Mouse (Mus musculus) CH12.LX (cell line): ENCODE data around the gene Abat. TPM values are rescaled to one million over a fixed set of nuclear protein-coding genes. Genes with fewer than 3 reads are reported as not detected.

Experiments used
- DNase-seq: peaks from one replicate; pipeline ENCODE4 v3.0.0-alpha.2; 2013; ENCODE audit errors: extremely low read depth
- H3K27ac ChIP-seq: 2 replicates; pipeline ENCODE4 v1.5.1; 2012; ENCODE audit warnings: low read depth, mild to moderate bottlenecking, control low read depth, moderate library complexity; ENCODE audit not compliant: insufficient read depth
- H3K27me3 ChIP-seq: replicated peaks from 2 replicates; pipeline ENCODE3; 2012; ENCODE audit warnings: inconsistent platforms
- H3K36me3 ChIP-seq, 2 experiments: replicated peaks in 1 of 2; 2 replicates each; pipeline versions ENCODE3 to v1.6.1; 2012; ENCODE audit warnings: inconsistent platforms in 1 of 2, low read length in 1 of 2, mild to moderate bottlenecking in 1 of 2, mixed read lengths in 1 of 2, moderate library complexity in 1 of 2; ENCODE audit not compliant: control insufficient read depth in 1 of 2, insufficient read depth in 1 of 2
- H3K4me1 ChIP-seq, 2 experiments: 2 replicates each; pipeline ENCODE4 v1.6.1; 2012; ENCODE audit warnings: inconsistent platforms in 1 of 2, moderate library complexity in 1 of 2; ENCODE audit not compliant: insufficient read depth in 2 of 2, control insufficient read depth in 1 of 2
- H3K4me2 ChIP-seq: 2 replicates; pipeline ENCODE4 v1.6.1; 2012; ENCODE audit warnings: low read depth, mild to moderate bottlenecking, control low read depth; ENCODE audit not compliant: poor library complexity, insufficient read depth, severe bottlenecking
- H3K4me3 ChIP-seq, 3 experiments: fragments of 150-350 bp in 1 of 3; sonication (generic) in 1 of 3; replicated peaks in 1 of 3; 2 replicates each; pipeline versions ENCODE3 to v1.5.1; 2011 to 2012; ENCODE audit warnings: low read depth in 2 of 3, low read length in 2 of 3, mild to moderate bottlenecking in 2 of 3, moderate library complexity in 2 of 3, control low read depth in 1 of 3, improper control_type of control experiment in 1 of 3, inconsistent platforms in 1 of 3, mixed read lengths in 1 of 3; ENCODE audit not compliant: poor library complexity in 1 of 3
- H3K79me2 ChIP-seq: replicated peaks from 2 replicates; pipeline ENCODE4 v1.6.1; 2012; ENCODE audit warnings: mild to moderate bottlenecking, moderate library complexity; ENCODE audit not compliant: control insufficient read depth, poor library complexity, insufficient read depth, severe bottlenecking; ENCODE audit errors: extremely low read depth
- H3K9ac ChIP-seq: 2 replicates; pipeline ENCODE4 v1.6.1; 2012; ENCODE audit warnings: low read depth, mild to moderate bottlenecking, control low read depth, moderate library complexity; ENCODE audit not compliant: insufficient read depth
- H3K9me3 ChIP-seq: replicated peaks from 2 replicates; pipeline ENCODE3; 2012; ENCODE audit warnings: low read length, inconsistent platforms, mixed read lengths
- CHD2 ChIP-seq: IDR thresholded peaks from 2 replicates; pipeline ENCODE4 v1.6.1; 2011; ENCODE audit warnings: low read length, improper control_type of control experiment
- CTCF ChIP-seq, 2 experiments: IDR thresholded peaks in 1 of 2; conservative IDR thresholded peaks in 1 of 2; 2 replicates each; pipeline ENCODE4 v1.5.1; 2011 to 2012; ENCODE audit warnings: low read depth in 2 of 2, low read length in 2 of 2, improper control_type of control experiment in 1 of 2, inconsistent platforms in 1 of 2, mild to moderate bottlenecking in 1 of 2, moderate library complexity in 1 of 2
- E2F4 ChIP-seq: IDR thresholded peaks from 2 replicates; pipeline ENCODE4 v1.6.1; 2011; ENCODE audit warnings: low read depth, low read length, improper control_type of control experiment; ENCODE audit not compliant: insufficient replicate concordance
- EP300 ChIP-seq: IDR thresholded peaks from 2 replicates; pipeline ENCODE4 v1.6.1; 2011; ENCODE audit warnings: low read length, improper control_type of control experiment
- GABPA ChIP-seq: IDR thresholded peaks from 2 replicates; pipeline ENCODE4 v1.6.1; 2012; ENCODE audit warnings: low read depth, low read length, improper control_type of control experiment, inconsistent platforms; ENCODE audit not compliant: insufficient replicate concordance
- JUN ChIP-seq: IDR thresholded peaks from 2 replicates; pipeline ENCODE4 v1.6.1; 2011; ENCODE audit warnings: low read depth, mild to moderate bottlenecking, low read length, improper control_type of control experiment, moderate library complexity; ENCODE audit not compliant: insufficient read depth
- JUND ChIP-seq: conservative IDR thresholded peaks from 2 replicates; pipeline ENCODE4 v1.6.1; 2011; ENCODE audit warnings: low read depth, low read length, improper control_type of control experiment
- KAT2A ChIP-seq: IDR thresholded peaks from 2 replicates; pipeline ENCODE4 v1.6.1; 2012; ENCODE audit warnings: low read length, improper control_type of control experiment, inconsistent platforms; ENCODE audit not compliant: insufficient replicate concordance
- MAFK ChIP-seq: IDR thresholded peaks from 2 replicates; pipeline ENCODE4 v1.6.1; 2011; ENCODE audit warnings: low read length, improper control_type of control experiment; ENCODE audit not compliant: insufficient replicate concordance
- MAX ChIP-seq: IDR thresholded peaks from 2 replicates; pipeline ENCODE4 v1.6.1; 2011; ENCODE audit warnings: low read length, improper control_type of control experiment
- MAZ ChIP-seq: IDR thresholded peaks from 2 replicates; pipeline ENCODE4 v1.6.1; 2012; ENCODE audit warnings: low read depth, mild to moderate bottlenecking, inconsistent platforms, low read length, improper control_type of control experiment, moderate library complexity
- MXI1 ChIP-seq: IDR thresholded peaks from 2 replicates; pipeline ENCODE4 v1.6.1; 2011; ENCODE audit warnings: mild to moderate bottlenecking, low read depth, low read length, improper control_type of control experiment
- MYC ChIP-seq: IDR thresholded peaks from 2 replicates; pipeline ENCODE4 v1.6.1; 2011; ENCODE audit warnings: low read depth, mild to moderate bottlenecking, improper control_type of control experiment, low read length
- NRF1 ChIP-seq: IDR thresholded peaks from 2 replicates; pipeline ENCODE4 v1.6.1; 2014; ENCODE audit warnings: low read depth, mild to moderate bottlenecking, inconsistent platforms, low read length, improper control_type of control experiment, moderate library complexity
- POLR2A ChIP-seq: IDR thresholded peaks from 2 replicates; pipeline ENCODE4 v1.6.1; 2011; ENCODE audit warnings: low read depth, mild to moderate bottlenecking, improper control_type of control experiment, low read length
- RAD21 ChIP-seq: IDR thresholded peaks from 2 replicates; pipeline ENCODE4 v1.6.1; 2011; ENCODE audit warnings: low read depth, mild to moderate bottlenecking, low read length, improper control_type of control experiment, moderate library complexity
- SIN3A ChIP-seq: IDR thresholded peaks from 2 replicates; pipeline ENCODE4 v1.6.1; 2012; ENCODE audit warnings: low read length, improper control_type of control experiment, inconsistent platforms
- TBP ChIP-seq: conservative IDR thresholded peaks from 2 replicates; pipeline ENCODE4 v1.6.1; 2011; ENCODE audit warnings: low read depth, low read length, improper control_type of control experiment
- USF1 ChIP-seq: IDR thresholded peaks from 2 replicates; pipeline ENCODE4 v1.6.1; 2014; ENCODE audit warnings: low read depth, mild to moderate bottlenecking, inconsistent platforms, low read length, improper control_type of control experiment
- dilution Hi-C: fragments of 300-500 bp; cut with MboI; formaldehyde crosslinking; loops from 2 replicates; pipeline ENCODE4 v1.14.3; 2020; ENCODE audit warnings: low sequenced_read_pairs; ENCODE audit not compliant: extremely low pct_unique_long_range_greater_than_20kb, extremely low pct_ligation_motif_present
- in situ Hi-C: fragments of 300-500 bp; cut with MboI; formaldehyde crosslinking; loops from 3 replicates; pipeline ENCODE4 v1.14.3; 2019; ENCODE audit warnings: low sequenced_read_pairs, low pct_ligation_motif_present, low pct_unique_long_range_greater_than_20kb, mixed read lengths
- polyA plus RNA-seq: library from polyadenylated mRNA; unstranded; fragments of >175 nt; gene quantifications from 2 replicates; pipeline ENCODE4 v1.2.1, GENCODE M21; 2012; ENCODE audit warnings: low read depth; ENCODE audit not compliant: insufficient read length
- total RNA-seq, 2 experiments: library from RNA; depleted of rRNA; stranded (reverse); fragments of 300-350 nt in 1 of 2; fragments of >200 nt in 1 of 2; gene quantifications; 2 replicates each; pipeline ENCODE4 v1.2.3; 2012 to 2014

Abat gene
- total and polyA plus RNA-seq, 3 experiments: 0.17 TPM; not detected in 2

DNA sequence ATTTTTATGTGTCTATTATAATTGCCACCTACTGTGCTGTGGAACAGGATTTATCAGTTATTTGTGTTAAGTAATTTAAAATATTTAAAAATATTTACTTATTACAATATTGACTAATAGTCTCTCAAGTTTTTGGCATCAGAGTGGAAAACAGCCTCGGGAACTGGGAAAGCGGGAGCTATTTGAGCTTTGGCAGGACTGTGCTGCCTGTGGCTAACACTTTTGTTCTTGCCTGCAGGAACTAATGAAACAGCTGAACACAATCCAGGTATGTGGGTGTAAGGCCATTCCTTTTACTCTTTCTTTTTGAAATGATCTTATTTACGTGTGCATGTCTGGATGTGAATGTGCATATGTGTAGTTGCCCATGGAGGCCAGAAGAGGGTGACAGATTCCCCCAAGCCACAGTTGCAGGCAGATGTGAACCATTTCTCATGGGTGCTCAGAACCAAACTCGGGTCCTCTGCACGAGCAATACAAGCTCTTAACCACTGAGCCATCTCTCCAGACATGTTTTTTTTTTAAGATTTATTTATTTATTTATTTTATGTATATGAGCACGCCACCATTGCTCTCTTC lies 68.5 kb downstream of the Abat start:
- Histone ChIP-seq H3K36me3 (no peaks in the 10 kb centered on the region), H3K9ac (no peak overlapping the region), H3K79me2 (no peaks in the 10 kb centered on the region), H3K9me3 (peaks cover 12% of the 10 kb centered on the region), H3K27me3 (peaks cover 77% of the 10 kb centered on the region), H3K4me1 (no peaks in the 10 kb centered on the region), H3K4me2 (no peak overlapping the region), H3K27ac (no peak overlapping the region), H3K4me3 (no peak overlapping the region)
- dilution Hi-C loops (no loop called here), in situ Hi-C loops (no loop called here)
- TF ChIP-seq TBP: no peak
- TF ChIP-seq GABPA: no peak
- TF ChIP-seq JUN: no peak
- no peak for TF ChIP-seq E2F4
- TF ChIP-seq MXI1: no peak
- no peak for TF ChIP-seq RAD21
- TF ChIP-seq CTCF (conservative IDR thresholded peaks at IDR 0.05 in 1 of 2, IDR thresholded peaks at IDR 0.05 in 1 of 2; ENCODE audit: low read depth in 2 of 2, low read length in 2 of 2): peak in 1 of 2 experiments; percentile 38; a peak in 2 of 4 replicates
- no peak for TF ChIP-seq POLR2A
- TF ChIP-seq, all 38 proteins: peak for 1
- no peak for DNase-seq

DNA sequence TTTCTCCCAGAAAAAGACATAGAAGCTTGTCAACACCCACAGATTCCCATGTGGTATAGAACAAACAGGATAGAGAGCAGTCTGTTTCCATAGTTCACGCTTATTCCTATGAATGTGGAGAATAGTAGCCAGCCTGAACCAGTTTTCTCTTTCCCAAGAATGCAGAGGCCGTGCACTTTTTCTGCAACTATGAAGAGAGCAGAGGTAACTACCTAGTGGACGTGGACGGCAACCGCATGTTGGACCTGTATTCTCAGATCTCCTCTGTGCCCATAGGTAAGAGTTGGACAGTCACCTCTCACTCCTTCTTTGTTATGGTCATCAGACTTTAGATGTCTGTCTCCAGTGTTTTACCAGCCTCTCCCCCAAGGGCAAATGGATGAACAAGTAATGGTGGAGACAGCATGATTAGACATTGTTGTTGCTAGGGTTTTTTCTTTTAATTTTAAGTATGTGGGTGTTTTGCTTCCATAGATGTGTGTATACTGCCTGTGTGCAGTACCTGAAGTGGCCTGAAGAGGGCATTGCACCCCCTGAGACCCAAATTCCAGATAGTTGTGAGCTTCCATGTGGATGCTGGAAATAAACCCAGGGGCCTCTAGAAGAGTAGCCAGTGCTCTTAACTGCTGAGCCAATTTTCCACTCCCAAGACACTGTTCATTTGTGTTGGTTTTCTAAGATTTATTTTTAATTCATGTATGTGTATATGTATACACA lies 69.5 kb downstream of the Abat start:
- H3K9ac ChIP-seq: no peak overlapping the region
- H3K36me3 ChIP-seq: no peaks in the 10 kb centered on the region
- dilution Hi-C loops: no loop called here
- H3K27me3 ChIP-seq: peaks cover 79% of the 10 kb centered on the region
- no peak overlapping the region for H3K4me3 ChIP-seq
- in situ Hi-C loops: no loop called here
- no peaks in the 10 kb centered on the region for H3K79me2 ChIP-seq
- H3K4me2 ChIP-seq: no peak overlapping the region
- H3K27ac ChIP-seq: no peak overlapping the region
- no peak for TF ChIP-seq MAFK
- peak; percentile 22 to 46; a peak in 2 of 4 replicates for TF ChIP-seq CTCF (conservative IDR thresholded peaks at IDR 0.05 in 1 of 2, IDR thresholded peaks at IDR 0.05 in 1 of 2; ENCODE audit: low read depth in 2 of 2, low read length in 2 of 2)
- H3K9me3 ChIP-seq: peaks cover 12% of the 10 kb centered on the region
- H3K4me1 ChIP-seq: no peaks in the 10 kb centered on the region
- DNase-seq: no peak

DNA sequence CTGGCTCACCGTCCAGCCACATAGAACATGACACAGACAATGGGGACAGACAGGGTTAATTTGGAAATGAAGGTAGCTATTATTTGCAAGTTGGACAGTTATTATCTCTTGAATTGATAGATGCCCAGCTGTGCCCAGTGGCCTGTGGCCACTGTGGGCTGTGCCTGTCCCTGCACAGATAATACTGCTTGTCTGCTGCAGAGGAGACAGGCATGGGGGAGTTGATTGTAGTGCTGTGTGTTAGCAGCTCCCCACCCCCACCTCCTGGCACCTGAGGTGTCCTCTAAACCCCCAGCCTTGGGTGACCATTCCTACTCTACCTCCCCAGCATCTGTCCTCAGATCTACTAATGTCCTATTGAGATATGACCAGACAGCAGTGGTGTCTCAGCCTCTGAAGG lies 71.0 kb downstream of the Abat start:
- Histone ChIP-seq H3K4me3 (no peak overlapping the region), H3K79me2 (no peaks in the 10 kb centered on the region), H3K4me1 (no peaks in the 10 kb centered on the region), H3K9me3 (peaks cover 12% of the 10 kb centered on the region), H3K36me3 (no peaks in the 10 kb centered on the region), H3K27me3 (peaks cover 77% of the 10 kb centered on the region), H3K4me2 (no peak overlapping the region), H3K27ac (no peak overlapping the region), H3K9ac (no peak overlapping the region)
- dilution Hi-C loops (no loop called here), in situ Hi-C loops (no loop called here)
- TF ChIP-seq NRF1 (no peak), JUND (no peak), MYC (no peak), EP300 (no peak), MAX (no peak), KAT2A (no peak), CHD2 (no peak), MAZ (no peak), MAFK (no peak), SIN3A (no peak), USF1 (no peak)
- DNase-seq: no peak
